Mouse (Mus musculus): ENCODE measurements at regions not wholly inside any gene's neighbourhood (a gene's known extent, or its start where the extent isn't known, plus 50 kb on each side); places are given as distances from the start of the nearest gene placed in this dataset.

DNA sequence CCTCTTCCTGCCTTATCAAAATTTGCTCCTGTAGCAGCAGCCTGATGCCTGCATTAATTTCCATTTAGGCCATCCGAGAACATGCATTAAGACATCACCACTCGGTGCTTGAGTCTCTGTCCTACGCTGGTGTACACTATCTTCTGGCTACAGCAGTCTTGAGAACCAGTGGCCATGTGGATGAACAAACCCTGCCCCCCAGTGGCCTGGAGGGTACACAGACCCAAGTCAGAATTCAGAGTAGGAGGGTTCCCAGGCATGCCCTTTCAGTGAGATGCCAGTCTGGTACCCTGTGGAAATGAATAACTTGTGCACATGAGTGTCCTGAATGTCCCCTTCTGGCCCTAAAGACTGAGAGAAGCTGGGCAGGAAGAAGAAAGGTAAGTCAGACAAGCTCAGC is 50.4 kb upstream of the Gadl1 start:
- DNase-seq (ENCODE audit: extremely low read depth, low read depth, low spot score): no peak

All from fat pad, adult 2 months (tissue).